Mouse (Mus musculus) cerebellum, adult 8-10 months (tissue): ENCODE measurements at regions not wholly inside any gene's neighbourhood (a gene's known extent, or its start where the extent isn't known, plus 50 kb on each side); places are given as distances from the start of the nearest gene placed in this dataset.
"Not testable (repeated sequence)": the region's sequence is repeated elsewhere in the genome, so short reads cannot be mapped to it uniquely, and the experiment has no call there.

ENCODE experiments used
- DNase-seq: peaks from one replicate; pipeline ENCODE4 v3.0.0; 2022

DNA sequence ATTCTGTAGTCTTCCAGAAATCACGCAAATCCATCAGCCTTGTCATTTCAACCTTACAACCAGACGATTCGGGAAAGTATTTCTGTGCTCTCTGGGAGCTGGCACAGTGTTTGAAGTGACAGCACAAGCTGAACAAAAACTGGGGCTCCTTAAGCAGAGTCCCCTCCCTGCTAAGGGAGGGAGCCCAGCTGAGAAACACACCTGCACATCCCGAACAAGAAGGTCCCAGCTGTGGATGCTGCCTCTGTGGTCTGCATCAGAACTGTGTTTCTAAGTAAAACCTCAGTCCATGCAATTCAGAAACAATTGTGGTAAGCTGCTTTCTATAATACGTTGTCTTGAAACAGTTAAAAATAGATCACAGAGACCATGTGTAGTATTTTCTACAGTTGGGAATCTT lies 693.8 kb downstream of the Dad1 start:
- DNase-seq, result not testable (repeated sequence)

DNA sequence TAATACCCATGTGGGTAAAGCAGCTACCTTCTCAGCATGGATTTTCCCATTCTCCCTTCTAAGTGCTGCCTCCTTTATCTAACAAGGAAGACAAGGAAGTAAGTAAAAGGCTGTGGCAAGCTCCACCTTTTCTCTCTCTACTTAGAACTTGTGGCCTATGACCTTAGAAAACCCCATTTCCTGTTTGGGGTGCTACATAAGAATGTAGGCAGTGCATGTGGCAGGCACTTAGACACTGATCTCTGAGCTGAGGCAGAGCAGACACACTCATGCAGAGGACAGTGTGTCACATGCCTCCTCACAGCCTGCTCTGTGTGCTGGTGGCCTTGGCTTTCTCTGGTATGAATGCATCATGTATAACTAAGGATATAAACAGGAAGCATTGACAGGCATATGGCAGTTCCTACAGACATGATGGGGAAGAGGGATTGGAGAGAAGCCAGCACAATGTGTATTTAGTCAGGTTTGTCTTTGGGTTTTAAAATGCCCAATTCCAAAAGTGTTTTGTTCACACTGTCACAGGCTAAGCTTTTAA lies 694.5 kb downstream of the Dad1 start:
- not testable (repeated sequence) for DNase-seq

DNA sequence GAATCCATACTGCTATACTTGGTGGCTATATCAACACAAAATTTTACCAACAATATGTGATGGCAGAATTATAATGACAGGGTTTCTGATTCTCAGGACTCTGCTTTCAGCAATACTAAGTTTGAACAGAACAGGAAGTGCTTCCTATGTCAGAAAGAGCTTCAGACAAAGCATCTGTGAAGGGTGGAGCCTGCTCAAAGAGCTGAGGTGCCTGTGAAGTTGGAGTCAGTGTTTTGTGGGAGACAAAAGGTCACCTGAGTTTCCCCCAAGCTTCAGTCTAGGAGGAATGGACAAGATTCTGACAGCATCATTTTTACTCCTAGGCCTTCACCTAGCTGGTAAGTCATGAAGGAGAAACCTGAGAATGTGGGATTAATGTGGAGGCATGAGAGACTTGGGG lies 700.1 kb downstream of the Dad1 start:
- no peak for DNase-seq

DNA sequence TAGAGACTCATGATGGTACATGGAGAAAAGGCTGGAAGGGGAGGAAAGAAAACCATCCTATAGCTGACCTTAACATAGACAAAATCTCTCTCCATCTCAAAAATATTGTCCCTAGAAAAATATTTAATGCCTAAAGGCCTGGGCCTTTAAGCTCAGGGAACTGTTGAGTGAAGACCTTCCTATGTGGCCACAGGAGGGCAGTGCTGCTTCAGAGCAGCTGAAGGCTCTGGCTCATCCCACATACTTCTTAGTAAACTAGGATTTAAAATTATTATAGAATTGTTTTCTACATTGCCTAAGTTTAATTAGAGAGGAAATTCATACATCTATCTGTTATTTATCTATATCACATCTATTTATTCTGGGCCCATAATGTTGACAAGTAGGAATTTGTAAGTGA lies 706.5 kb downstream of the Dad1 start:
- DNase-seq, result not testable (repeated sequence)

DNA sequence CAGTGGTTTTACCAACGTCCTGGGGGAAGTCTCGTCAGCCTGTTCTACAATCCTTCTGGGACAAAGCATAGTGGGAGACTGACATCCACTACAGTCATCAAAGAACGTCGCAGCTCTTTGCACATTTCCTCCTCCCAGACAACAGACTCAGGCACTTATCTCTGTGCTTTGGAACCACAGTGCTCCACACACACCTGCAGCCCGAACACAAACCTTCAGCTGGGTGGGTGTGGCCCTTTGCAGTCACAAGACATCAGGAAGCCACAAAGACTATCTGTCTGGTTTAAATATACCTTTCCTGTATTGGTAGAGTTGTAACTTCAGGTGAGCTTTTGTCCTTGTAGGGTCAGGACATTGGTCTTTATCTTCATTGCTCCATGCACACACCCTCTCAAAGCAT lies 708.6 kb downstream of the Dad1 start:
- DNase-seq, result no peak

DNA sequence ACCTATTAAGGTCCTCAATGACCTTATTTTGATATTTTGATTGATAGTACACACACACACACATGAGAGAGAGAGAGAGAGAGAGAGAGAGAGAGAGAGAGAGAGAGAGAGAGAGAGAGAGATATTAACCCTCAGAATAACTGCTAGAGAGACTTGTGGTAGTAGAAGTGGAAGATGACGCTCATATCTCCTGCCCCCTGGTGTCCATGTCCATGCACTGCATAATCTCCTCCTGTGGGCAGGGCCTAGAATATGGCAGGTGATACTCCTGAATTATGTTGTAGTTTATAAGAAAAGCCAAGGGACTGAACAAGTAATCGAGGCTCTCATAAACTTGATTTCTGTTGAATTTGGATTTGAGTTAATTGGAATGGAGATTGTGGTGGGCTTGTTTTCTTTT lies 712.3 kb downstream of the Dad1 start:
- not testable (repeated sequence) for DNase-seq

DNA sequence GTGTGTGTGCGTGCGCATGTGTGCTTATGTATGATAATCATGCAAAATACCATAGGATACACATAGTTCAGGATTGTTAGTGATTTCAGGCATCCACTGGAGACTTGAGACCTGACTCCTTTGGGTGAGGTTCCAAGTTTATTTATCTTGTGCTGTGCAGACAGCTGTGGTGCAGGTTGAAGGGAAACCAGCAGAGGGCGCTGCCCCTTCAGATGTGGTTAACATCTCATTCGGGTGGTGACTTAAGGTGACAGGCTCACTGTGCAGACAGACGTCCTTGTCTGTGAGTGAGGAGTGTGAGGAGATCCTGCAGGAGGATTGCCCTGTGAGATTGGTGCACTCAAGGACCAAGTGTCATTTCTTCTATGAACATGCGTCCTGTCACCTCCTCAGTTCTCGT lies 716.0 kb downstream of the Dad1 start:
- DNase-seq, result not testable (repeated sequence)

DNA sequence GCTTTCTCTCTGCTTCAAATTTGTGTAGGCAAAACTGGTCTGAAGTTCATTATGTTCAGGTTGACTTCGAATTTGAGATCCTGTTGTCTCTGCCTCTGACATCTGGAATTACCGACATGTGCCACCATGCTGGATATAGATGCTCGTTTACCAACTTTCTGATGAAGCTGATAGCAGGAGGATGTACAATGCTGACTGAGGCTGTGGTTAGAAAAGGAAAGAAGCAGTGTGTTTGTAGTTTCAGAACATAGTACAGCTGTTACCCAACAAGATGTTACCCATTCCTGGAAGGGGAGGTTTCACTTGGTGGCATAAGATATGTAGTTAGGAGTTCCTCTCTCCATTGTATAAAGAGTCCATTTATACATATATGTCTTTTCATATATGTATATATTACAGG lies 730.5 kb downstream of the Dad1 start:
- DNase-seq, result not testable (repeated sequence)

DNA sequence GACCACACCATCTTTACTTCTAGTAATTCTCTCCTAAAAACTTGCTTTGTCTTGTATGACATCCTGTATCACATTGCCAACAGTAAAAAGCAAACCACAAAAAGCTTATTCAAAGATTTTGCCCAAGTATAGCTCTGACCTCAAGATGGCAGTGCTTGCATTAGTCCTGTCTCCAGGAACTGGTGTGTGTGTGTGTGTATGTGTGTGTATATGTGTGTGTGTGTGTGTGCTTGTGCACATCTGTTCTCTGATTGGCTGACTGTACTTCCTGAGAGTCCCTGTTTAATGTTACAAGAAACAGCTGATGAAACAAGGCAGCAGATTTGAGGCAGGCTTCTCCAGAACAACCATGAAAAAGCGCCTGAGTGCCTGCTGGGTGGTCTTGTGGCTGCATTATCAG lies 735.0 kb downstream of the Dad1 start:
- DNase-seq, result not testable (repeated sequence)

DNA sequence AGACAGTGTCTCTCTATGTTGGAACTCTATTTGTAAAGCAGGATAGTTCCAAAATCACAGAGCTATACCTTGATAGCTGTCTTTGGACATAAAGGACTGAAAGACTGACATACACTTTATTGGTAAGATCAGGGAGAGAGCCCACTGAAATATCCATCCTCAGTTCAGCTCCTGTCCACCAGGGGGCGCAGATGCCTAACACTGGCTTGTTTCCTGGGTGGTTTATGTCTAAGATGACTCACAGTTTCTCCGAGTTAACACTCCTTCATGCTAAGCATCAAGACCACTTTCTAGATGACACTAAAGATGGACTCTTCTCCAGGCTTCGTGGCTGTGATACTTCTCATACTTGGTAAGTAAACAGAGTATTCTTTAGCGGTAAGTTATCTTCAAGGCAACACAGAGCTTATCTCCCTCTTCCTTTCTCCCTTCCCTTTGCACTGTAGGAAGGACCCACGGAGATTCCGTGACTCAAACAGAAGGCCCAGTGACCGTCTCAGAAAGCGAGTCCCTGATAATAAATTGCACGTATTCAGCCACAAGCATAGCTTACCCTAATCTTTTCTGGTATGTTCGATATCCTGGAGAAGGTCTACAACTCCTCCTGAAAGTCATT lies 737.2 kb downstream of the Dad1 start:
- not testable (repeated sequence) for DNase-seq

DNA sequence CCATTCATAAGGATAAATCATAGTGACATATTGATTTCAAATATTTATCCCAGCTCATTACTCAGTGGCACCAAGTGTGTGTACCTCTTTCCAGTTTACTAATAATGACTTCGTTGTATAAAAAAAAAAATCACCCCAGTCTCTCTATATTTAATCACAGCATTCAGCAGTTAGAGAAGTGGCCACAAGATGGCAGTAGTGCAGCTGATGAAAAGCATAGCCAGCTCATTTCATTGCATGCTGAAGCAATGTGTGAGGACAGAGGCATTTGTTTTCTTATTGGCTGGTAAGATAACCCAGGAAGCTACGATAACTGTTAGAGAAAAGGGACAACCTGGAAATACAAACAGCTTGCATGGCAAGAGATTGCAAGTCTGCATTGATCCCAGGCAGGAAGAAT lies 748.5 kb downstream of the Dad1 start:
- DNase-seq, result not testable (repeated sequence)

DNA sequence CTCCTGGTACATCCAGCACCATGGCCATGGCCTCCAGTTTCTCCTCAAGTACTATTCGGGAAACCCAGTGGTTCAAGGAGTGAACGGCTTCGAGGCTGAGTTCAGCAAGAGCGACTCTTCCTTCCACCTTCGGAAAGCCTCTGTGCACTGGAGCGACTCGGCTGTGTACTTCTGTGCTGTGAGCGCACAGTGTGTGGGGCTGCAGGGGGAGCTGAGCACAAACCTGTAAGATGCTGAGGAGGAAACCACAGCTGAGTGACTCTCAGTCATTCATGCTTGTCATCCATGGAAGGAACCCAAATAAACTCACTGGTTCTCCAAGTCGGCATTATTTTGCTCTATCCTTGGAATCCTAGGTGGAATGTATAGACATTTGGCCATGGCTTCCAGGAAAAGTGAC lies 765.5 kb downstream of the Dad1 start:
- DNase-seq, result not testable (repeated sequence)

DNA sequence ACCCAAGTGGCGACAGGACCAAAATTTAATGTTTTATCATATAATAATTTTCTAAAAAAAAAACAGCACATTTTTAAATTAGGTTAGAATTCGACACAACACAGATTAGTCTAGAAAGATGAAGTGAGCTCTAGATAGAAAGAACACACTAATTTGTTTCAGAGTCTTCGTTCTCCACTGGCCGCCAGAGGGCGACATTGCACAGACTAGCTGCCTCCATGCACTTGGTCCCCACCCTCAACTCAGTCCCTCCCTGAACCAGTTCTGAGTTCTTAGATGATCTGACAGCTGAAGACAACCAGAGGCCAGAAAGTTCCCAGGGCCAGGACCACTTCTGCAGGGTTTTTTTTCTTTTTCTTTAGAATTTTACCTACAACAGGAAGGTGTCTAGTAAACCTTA lies 766.3 kb downstream of the Dad1 start:
- not testable (repeated sequence) for DNase-seq

DNA sequence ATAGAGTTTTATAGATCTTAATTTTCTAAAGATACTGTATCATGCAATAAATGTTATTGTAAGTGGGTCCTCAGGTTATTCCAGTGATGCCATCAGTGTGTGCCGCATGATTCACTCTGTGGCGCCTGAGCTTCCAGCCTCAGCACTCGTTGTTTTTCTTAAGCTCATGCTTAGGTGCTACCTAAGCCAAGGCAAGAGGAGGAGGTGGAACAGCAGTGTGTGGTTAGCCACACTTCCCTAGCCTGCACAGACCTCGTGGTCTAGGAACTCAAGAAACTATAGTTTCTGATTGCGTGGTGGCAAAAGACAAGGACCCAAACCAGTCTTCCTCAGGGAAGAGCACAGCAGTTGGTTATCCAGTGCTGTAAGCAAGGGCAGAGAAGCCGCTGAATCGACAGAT lies 779.7 kb downstream of the Dad1 start:
- not testable (repeated sequence) for DNase-seq

DNA sequence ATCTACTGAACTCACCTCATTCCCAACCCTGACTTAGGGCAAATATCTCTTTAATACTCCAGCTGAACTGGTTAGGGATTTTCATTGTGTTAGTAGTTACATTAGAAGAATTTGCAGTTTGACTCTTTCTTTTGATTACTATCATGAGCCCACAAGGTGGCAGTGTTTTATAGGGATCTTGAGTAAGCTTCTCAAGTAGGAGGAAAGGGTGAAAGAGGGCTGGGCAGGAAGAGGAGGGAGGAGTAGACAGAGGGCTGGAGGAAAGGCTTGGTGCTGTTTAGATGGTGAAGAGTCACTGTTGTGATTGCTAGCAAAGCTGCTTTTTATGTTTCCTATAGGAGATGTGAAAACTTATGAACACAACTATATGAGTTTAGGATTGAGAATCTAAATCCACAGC lies 793.1 kb downstream of the Dad1 start:
- DNase-seq, result not testable (repeated sequence)

DNA sequence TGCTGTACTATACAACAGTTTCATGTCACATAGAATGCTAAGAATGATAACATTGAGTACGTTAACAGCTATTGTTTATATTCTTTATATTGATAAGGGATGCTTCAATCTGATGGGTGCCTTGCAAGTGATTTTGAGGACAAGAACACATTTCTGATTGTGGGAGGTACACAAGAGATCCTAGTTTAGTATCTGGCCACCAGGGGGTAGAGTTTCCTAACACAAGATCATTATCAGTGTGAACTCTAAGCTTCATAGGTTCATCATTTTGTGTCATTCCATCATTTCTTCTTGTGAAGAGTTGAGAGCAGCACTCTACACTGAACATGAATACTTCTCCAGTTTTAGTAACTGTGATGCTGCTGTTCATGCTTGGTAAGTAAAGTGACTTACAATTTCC lies 799.9 kb downstream of the Dad1 start:
- DNase-seq, result no peak

DNA sequence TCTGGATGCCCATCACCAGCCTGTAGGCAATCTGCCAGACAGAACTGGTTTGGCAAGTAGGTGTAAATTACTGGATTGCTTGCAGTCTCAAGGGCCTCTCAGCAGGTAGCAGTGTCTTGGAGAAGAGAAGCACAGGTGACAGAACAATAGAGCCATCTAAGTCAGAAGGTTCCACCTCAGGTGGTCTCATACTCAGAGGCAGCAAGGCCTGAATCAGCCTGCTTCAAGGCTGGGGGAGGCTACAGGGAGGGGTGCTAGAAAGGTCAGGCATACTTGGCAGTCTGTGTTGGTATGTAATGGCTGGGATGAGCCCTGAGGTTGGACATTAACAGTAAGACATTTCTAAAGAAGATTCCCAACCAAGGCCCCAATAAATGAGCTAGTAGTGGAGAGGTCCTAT lies 814.3 kb downstream of the Dad1 start:
- not testable (repeated sequence) for DNase-seq

DNA sequence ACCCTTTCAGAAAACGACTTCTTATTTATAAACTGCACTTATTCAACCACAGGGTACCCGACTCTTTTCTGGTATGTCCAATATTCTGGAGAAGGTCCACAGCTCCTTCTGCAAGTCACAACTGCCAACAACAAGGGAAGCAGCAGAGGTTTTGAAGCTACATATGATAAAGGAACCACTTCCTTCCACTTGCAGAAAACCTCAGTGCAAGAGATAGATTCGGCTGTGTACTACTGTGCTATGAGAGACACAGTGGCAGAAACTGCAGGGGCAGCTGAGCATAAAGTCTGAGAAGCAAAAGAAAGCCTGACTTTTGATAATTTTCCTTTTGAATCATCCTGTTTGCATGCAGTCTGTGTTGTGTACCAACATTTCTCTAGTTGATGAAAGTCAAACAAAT lies 823.8 kb downstream of the Dad1 start:
- DNase-seq, result not testable (repeated sequence)

DNA sequence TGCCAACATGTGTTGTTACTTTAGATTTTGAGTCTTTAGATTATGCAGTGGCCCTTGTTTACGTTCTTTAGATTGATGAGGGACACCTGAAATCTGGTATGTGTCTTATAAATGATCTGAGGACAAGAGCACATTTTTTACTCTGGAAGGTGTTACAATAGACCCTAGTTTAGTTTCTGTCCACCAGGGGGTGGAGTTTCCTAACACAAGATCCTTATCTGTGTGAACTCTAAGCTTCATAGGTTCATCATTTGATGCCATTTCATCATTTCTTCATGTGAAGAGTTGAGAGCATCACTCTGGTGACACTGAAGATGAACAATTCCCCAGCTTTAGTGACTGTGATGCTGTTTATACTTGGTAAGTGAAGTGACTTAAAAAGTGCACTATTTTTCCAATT lies 825.5 kb downstream of the Dad1 start:
- DNase-seq, result not testable (repeated sequence)

DNA sequence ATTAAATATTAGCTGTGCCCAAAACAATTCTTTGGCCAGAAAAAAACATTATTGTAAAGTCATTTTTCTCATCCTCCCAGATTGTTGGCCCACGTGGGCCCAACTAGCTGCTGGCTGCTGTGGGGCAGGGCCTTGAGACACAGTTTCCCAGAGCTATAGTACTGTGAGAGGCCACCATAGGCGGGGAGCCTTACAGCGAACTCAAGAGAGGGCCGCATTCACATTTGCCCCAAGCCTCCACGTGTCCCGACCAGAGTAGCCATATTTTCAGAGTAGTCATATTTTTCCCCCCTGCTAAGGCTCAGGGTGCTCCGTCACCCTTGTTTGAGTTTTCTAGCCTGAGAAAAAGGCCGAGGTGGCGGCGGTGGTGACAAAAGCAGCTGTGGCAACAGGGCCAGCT lies 826.3 kb downstream of the Dad1 start:
- not testable (repeated sequence) for DNase-seq

DNA sequence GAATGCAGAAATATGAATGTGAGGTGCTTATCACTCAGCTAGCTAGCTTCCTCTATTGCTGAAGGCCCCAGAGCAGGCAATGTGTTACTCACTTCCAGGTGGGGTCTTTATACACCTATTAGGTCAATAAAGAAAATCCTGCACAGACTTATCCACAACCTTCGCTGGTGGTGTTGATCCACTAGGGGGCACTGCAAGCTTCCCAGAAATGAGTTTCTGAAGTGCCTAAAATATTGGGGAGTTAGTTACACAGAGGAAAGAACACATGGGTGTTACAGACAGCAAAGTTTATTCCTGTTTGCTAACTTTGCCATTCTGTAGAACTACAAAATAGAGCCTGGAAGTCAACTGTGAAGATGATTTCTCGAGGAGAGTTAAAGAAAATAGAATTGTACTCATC lies 836.9 kb downstream of the Dad1 start:
- DNase-seq, result not testable (repeated sequence)

DNA sequence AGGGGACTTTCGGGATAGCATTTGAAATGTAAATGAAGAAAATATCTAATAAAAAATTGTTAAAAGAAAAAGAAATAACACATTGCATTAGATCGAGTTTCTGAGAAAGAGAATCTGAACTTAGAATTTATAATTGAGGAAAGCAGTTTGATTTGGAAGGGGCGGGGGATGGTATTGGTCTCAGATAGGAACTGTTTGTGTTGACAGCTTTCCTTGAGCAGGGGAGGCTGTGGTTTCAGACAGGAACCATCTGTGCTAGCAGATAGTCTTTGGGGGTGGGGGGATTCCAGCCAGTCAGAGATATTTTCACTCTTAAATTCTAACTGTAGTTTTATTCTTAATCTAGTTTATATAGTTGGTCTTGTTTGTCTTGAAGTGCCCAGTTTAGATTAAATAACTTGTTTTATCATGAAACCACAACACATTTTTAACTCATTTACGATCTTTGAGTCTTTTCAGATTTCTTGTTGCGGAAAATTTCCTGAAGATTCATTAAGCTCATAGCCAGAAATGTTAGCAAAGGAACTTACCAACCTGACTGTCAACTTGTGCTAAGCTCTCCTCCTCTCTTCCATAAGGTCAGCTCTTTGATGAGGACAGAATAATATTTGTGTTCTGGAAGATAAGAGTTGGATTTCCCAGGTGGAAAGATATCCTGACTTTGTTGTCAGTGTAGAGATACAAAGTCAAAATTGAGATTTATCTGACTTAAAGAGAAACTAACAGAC lies 846.2 kb downstream of the Dad1 start:
- not testable (repeated sequence) for DNase-seq

DNA sequence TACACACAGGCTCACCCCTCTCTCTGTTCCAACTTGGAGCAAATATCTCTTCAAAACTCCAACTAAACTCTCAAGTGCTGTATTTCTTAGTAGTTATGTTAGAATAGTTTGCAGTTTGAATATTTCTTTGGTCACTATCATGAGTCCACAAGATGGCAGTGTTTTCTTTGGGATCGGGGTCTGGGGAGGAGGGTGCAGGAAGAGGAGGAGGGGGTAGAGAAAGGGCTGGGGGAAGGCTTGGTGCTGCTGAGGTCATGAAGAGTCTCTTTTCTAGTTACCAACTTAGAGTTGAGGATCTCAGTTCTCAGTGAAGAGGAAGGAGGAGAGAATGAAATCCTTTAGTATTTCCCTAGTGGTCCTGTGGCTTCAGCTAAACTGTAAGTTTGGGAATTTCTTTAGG lies 863.6 kb downstream of the Dad1 start:
- DNase-seq, result not testable (repeated sequence)

DNA sequence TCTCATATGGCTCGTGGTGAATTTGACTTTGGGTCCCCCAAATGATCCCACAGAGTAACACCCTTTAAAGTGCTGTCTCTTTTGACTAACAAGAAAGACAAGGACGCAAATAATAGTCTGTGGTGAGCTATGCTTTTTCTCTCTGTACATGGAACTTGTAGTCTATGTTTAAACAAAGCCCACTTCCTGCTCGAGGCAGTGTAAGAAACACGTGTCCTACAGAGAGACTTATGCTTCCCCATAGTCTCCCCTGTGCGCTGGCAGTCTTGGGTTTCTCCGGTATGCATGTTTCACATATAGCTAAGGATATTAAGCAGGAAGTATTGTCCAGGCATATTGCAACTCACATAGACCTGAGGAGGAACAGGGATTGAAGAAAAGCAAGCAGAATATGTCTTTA lies 879.0 kb upstream of the Olfr1507 start:
- not testable (repeated sequence) for DNase-seq
